Mouse (Mus musculus): ENCODE results near the gene Fam126a.

- no peak for TF ChIP-seq CTCF (IDR thresholded peaks at IDR 0.05; ENCODE audit: borderline replicate concordance, insufficient read depth, low read depth, low read length)
- TF ChIP-seq POLR2A (IDR thresholded peaks at IDR 0.05; ENCODE audit: borderline replicate concordance, insufficient read depth, low read length): no peak
Observed at GRCm38 (mm10) chr5:23923481-23924165, 106.9 kb downstream of the Fam126a start.
